Mouse (Mus musculus) embryonic fibroblast, embryonic 13.5 days (primary cell): ENCODE data around the gene Fmnl2.

Experiments used
- CTCF ChIP-seq: IDR thresholded peaks from 2 replicates; pipeline ENCODE4 v1.5.1; 2011; ENCODE audit warnings: mild to moderate bottlenecking, control low read depth, low read length, moderate library complexity, borderline replicate concordance; ENCODE audit not compliant: insufficient read depth
- POLR2A ChIP-seq: IDR thresholded peaks from 2 replicates; pipeline ENCODE4 v1.6.1; 2011; ENCODE audit warnings: low read depth, mild to moderate bottlenecking, control low read depth, low read length, moderate library complexity

DNA sequence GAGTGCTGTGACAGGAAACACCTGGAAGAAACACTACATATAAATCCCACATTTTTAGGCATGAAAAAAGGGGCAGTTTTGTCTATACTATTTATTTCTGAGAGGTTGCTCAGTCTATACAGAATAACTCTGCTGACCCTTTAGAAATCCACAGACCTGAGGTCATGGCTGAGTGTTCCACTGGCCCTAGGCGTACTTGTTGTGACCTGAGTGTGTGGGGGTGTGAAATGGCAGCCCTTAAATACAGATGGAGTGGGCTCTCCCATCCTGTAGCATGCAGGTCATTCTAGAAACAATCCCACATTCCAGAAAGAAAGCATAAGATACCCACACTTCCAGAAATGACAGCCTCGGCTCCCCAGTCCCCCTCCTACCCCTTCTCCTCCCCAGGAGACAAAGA, 180.6 kb downstream of the Fmnl2 start:
- no peak for TF ChIP-seq CTCF
- TF ChIP-seq POLR2A: no peak
